Mouse (Mus musculus): Measurements from ENCODE around the gene Lgals1. TPM values are rescaled to one million over a fixed set of nuclear protein-coding genes. Genes with fewer than 3 reads are reported as not detected.
A peak's percentile ranks its signal among the peaks of the same experiment; 100 is the strongest.

Gene Lgals1
- polyA plus RNA-seq, 1 experiment from 2014 or later: 1,632 TPM

DNA sequence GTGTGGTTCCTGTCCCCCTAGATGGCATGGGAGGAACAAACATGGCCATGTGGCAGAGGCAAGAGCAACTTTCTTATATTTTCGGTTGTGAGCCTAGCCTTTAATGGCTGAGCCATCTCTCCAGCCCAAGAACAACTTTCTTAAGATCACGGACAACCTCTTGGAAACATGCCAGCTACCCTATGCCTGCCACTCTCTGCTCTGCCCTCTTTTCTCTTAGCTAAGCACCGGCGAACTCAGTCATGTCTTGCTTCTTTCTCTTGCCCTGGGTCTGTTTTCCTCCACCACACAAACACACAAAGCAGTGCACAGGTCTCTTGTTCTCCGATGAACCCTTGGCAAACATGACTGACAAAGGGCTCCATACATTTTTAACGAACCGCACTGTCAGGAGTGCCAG is 19.7 kb downstream of the Lgals1 start:
- WGBS: 51% methylated on average over 7 of the region's 7 CpGs
- no peaks in the 10 kb centered on the region for H3K36me3 ChIP-seq (ENCODE audit: control insufficient read depth, insufficient read depth, low read length)
- H3K4me3 ChIP-seq (ENCODE audit: low read depth, low read length): no peak overlapping the region
- H3K4me2 ChIP-seq (replicated peaks; ENCODE audit: low read depth): no peak overlapping the region
- peak; percentile 13 for DNase-seq (ENCODE audit: low spot score)
- 0 out of 2 replicates have a peak, but pooled peaks cover 2% of the 10 kb centered on the region for H3K4me1 ChIP-seq (replicated peaks; ENCODE audit: control insufficient read depth, insufficient read depth)
- TF ChIP-seq CTCF (IDR thresholded peaks at IDR 0.05; ENCODE audit: low read depth) (no peak), EP300 (optimal IDR thresholded peaks at IDR 0.05) (no peak)
- ATAC-seq (ENCODE audit: low FRiP score, low TSS enrichment): no peak
- no peaks in the 10 kb centered on the region for H3K9me3 ChIP-seq (ENCODE audit: control insufficient read depth, low read length)
- H3K27ac ChIP-seq (replicated peaks): no peak overlapping the region
- no peak overlapping the region for H3K9ac ChIP-seq (ENCODE audit: low read length)
- H3K27me3 ChIP-seq (ENCODE audit: control insufficient read depth, insufficient read depth, low read length): no peaks in the 10 kb centered on the region

DNA sequence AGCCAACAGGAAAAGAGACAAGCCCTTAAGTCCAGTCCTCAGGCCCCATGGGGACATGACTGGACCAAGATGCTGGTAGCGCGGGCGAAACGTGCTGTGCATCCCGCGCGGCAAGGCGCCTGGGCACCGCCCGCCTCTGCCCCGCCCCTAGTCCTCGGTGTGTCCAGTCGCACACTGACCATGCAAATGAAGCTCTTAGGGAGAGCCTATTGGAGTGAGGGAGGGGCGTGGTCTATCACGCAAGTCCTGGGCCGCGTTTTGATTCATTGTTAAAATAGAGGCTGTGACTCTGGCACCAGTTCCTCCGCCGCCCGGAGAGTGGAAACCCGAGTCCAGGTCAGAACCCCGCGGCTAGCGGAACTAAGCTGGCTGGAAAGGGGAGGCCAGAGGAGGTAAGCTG is 21.1 kb downstream of the Lgals1 start, which contains the start of gene Triobp:
Gene Triobp, plus strand, starts transcription at position 68 of the 400 bp plus-strand sequence.
- Histone ChIP-seq H3K9me3 (ENCODE audit: control insufficient read depth, low read length) (no peaks in the 10 kb centered on the region), H3K4me1 (replicated peaks; ENCODE audit: control insufficient read depth, insufficient read depth) (0 out of 2 replicates have a peak, but pooled peaks cover 2% of the 10 kb centered on the region), H3K4me2 (replicated peaks; ENCODE audit: low read depth) (peak within 1 kb of the TSS; percentile 61), H3K9ac (ENCODE audit: low read length) (no peak within 1 kb of the TSS; the same call in 1 of the 2 replicates), H3K36me3 (ENCODE audit: control insufficient read depth, insufficient read depth, low read length) (no peaks in the 10 kb centered on the region), H3K27me3 (ENCODE audit: control insufficient read depth, insufficient read depth, low read length) (no peaks in the 10 kb centered on the region), H3K27ac (replicated peaks) (no peak within 1 kb of the TSS), H3K4me3 (ENCODE audit: low read depth, low read length) (peak within 1 kb of the TSS; percentile 31)
- no peak for TF ChIP-seq EP300 (optimal IDR thresholded peaks at IDR 0.05)
- TF ChIP-seq CTCF (IDR thresholded peaks at IDR 0.05; ENCODE audit: low read depth): no peak
- DNase-seq (ENCODE audit: low spot score) (peak; percentile 92), ATAC-seq (ENCODE audit: low FRiP score, low TSS enrichment) (peak; percentile 97)
- WGBS: under 1% methylated on average over 24 of the region's 24 CpGs

DNA sequence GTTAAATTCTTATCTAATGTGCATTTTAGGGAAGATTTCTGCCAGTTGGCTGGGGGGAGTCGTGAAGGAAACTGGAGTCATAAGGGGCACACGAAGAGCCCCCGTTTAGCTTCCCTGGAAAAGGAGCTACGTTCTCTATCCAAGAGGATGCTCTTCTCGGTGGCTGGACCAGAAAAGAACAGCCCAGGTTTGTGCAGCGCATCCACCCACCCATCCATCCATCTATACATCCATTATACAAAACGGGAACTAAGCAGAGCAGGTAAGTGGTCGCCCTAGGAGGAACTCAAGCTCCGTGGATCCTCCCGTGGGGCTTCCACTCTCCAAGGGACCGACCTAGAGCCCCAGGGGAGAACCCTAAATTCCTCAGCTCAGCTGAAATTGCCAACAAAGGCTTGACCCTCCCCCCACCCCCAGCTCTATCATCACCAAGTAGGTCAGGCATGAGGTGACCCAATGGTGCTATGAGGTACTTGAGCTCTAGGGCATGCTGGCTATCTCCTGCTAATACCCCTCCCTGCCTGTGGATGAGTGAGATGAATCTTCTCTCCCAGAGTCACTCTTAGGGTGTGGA is 21.7 kb downstream of the Lgals1 start:
- no peak for DNase-seq (ENCODE audit: low spot score)
- no peak for ATAC-seq (ENCODE audit: low FRiP score, low TSS enrichment)

DNA sequence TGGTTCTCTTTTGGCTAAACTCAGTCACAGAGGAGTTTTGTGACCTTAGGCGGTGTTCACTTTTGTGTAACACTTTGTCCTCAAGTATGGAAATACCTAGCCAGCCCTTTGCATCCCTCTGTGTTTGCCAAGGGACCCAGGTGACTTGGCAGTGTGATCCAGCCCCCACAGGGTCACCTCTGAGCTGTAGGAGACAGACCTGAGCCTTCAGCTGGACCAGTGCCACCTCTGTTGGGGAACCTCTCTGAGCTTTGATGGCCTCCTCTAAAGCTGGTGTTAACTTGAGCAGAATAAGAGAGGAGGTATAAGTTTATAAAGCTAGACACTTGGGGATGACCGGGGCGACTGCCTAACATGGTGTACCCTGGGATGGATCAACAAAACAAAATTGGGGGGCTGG is 22.4 kb downstream of the Lgals1 start:
- ATAC-seq (ENCODE audit: low FRiP score, low TSS enrichment): no peak
- WGBS: 91% methylated on average over 3 of the region's 3 CpGs

More for the DNA sequence above, 21.7 kb downstream of the Lgals1 start:
- Histone ChIP-seq H3K27ac (replicated peaks) (no peak overlapping the region), H3K9me3 (ENCODE audit: control insufficient read depth, low read length) (no peaks in the 10 kb centered on the region), H3K4me1 (replicated peaks; ENCODE audit: control insufficient read depth, insufficient read depth) (0 out of 2 replicates have a peak, but pooled peaks cover 2% of the 10 kb centered on the region), H3K9ac (ENCODE audit: low read length) (no peak overlapping the region; the same call in 1 of the 2 replicates), H3K4me3 (ENCODE audit: low read depth, low read length) (peak overlapping the region; percentile 31), H3K4me2 (replicated peaks; ENCODE audit: low read depth) (peak overlapping the region; percentile 61), H3K36me3 (ENCODE audit: control insufficient read depth, insufficient read depth, low read length) (no peaks in the 10 kb centered on the region), H3K27me3 (ENCODE audit: control insufficient read depth, insufficient read depth, low read length) (no peaks in the 10 kb centered on the region)
- WGBS: 10% methylated on average over 11 of the region's 11 CpGs
- TF ChIP-seq EP300 (optimal IDR thresholded peaks at IDR 0.05) (no peak), CTCF (IDR thresholded peaks at IDR 0.05; ENCODE audit: low read depth) (no peak)

GRCm38 (mm10) chr15:78955663-78956062 is 29.1 kb downstream of the Lgals1 start:
- DNase-seq (ENCODE audit: low spot score) (no peak), ATAC-seq (ENCODE audit: low FRiP score, low TSS enrichment) (no peak)
- H3K27me3 ChIP-seq (ENCODE audit: control insufficient read depth, insufficient read depth, low read length): no peaks in the 10 kb centered on the region
- no peak overlapping the region for H3K9ac ChIP-seq (ENCODE audit: low read length)
- H3K4me3 ChIP-seq (ENCODE audit: low read depth, low read length): no peak overlapping the region
- TF ChIP-seq EP300 (optimal IDR thresholded peaks at IDR 0.05) (no peak), CTCF (IDR thresholded peaks at IDR 0.05; ENCODE audit: low read depth) (peak; percentile 37)
- H3K27ac ChIP-seq (replicated peaks): no peak overlapping the region
- no peaks in the 10 kb centered on the region for H3K36me3 ChIP-seq (ENCODE audit: control insufficient read depth, insufficient read depth, low read length)
- H3K9me3 ChIP-seq (ENCODE audit: control insufficient read depth, low read length): no peaks in the 10 kb centered on the region
- 72% methylated on average over 3 of the region's 3 CpGs for WGBS
- no peak overlapping the region for H3K4me2 ChIP-seq (replicated peaks; ENCODE audit: low read depth)
- H3K4me1 ChIP-seq (replicated peaks; ENCODE audit: control insufficient read depth, insufficient read depth): no peaks in the 10 kb centered on the region

More for the DNA sequence above, 22.4 kb downstream of the Lgals1 start:
- Histone ChIP-seq H3K36me3 (ENCODE audit: control insufficient read depth, insufficient read depth, low read length) (no peaks in the 10 kb centered on the region), H3K9ac (ENCODE audit: low read length) (no peak overlapping the region), H3K27me3 (ENCODE audit: control insufficient read depth, insufficient read depth, low read length) (no peaks in the 10 kb centered on the region), H3K9me3 (ENCODE audit: control insufficient read depth, low read length) (no peaks in the 10 kb centered on the region), H3K27ac (replicated peaks) (no peak overlapping the region), H3K4me3 (ENCODE audit: low read depth, low read length) (no peak overlapping the region), H3K4me1 (replicated peaks; ENCODE audit: control insufficient read depth, insufficient read depth) (0 out of 2 replicates have a peak, but pooled peaks cover 2% of the 10 kb centered on the region), H3K4me2 (replicated peaks; ENCODE audit: low read depth) (no peak overlapping the region)
- TF ChIP-seq EP300 (optimal IDR thresholded peaks at IDR 0.05): no peak
- TF ChIP-seq CTCF (IDR thresholded peaks at IDR 0.05; ENCODE audit: low read depth): no peak
- DNase-seq (ENCODE audit: low spot score): no peak

GRCm38 (mm10) chr15:78956351-78956750 is 29.8 kb downstream of the Lgals1 start:
- H3K9ac ChIP-seq (ENCODE audit: low read length): no peak overlapping the region
- no peaks in the 10 kb centered on the region for H3K4me1 ChIP-seq (replicated peaks; ENCODE audit: control insufficient read depth, insufficient read depth)
- no peak for DNase-seq (ENCODE audit: low spot score)
- no peaks in the 10 kb centered on the region for H3K36me3 ChIP-seq (ENCODE audit: control insufficient read depth, insufficient read depth, low read length)
- no peak overlapping the region for H3K4me3 ChIP-seq (ENCODE audit: low read depth, low read length)
- H3K27ac ChIP-seq (replicated peaks): no peak overlapping the region
- 70% methylated on average over 4 of the region's 4 CpGs for WGBS
- ATAC-seq (ENCODE audit: low FRiP score, low TSS enrichment): no peak
- H3K9me3 ChIP-seq (ENCODE audit: control insufficient read depth, low read length): no peaks in the 10 kb centered on the region
- H3K4me2 ChIP-seq (replicated peaks; ENCODE audit: low read depth): no peak overlapping the region
- TF ChIP-seq EP300 (optimal IDR thresholded peaks at IDR 0.05): no peak
- TF ChIP-seq CTCF (IDR thresholded peaks at IDR 0.05; ENCODE audit: low read depth): peak; percentile 71
- H3K27me3 ChIP-seq (ENCODE audit: control insufficient read depth, insufficient read depth, low read length): no peaks in the 10 kb centered on the region

Measured in stomach, postnatal 0 days (tissue).